Mouse (Mus musculus) adrenal gland, postnatal 10 days (tissue): ENCODE data around the gene Vcp. TPM values are rescaled to one million over a fixed set of nuclear protein-coding genes. Genes with fewer than 3 reads are reported as not detected.

Source experiments
- DNase-seq: peaks from one replicate; pipeline ENCODE4 v3.0.0; 2021; ENCODE audit warnings: mixed read lengths
- long read RNA-seq, 2 experiments: library from polyadenylated mRNA; stranded (forward); transcript quantifications; one replicate each; pipeline ENCODE4 v2.0.0; 2021
- total RNA-seq, 2 experiments: library from RNA; stranded (reverse); gene quantifications; 2 replicates each; pipeline ENCODE4 v1.2.3; 2021

Vcp gene
- total RNA-seq, result 100 to 1,000 TPM; 238 to 252 TPM
- long read RNA-seq, experiment 1, transcript Vcp-201 (17 exons, 3,316 nt), result major isoform, 527 of 589 reads
- long read RNA-seq, experiment 1, partial matches to known transcripts, result 38 of 589 reads
- long read RNA-seq, experiment 1, other reads (novel, unspliced or antisense), result 24 of 589 reads
- long read RNA-seq, experiment 2, transcript Vcp-201 (17 exons, 3,316 nt), result major isoform, 235 of 268 reads
- long read RNA-seq, experiment 2, partial matches to known transcripts, result 24 of 268 reads
- long read RNA-seq, experiment 2, other reads (novel, unspliced or antisense), result 9 of 268 reads

DNA sequence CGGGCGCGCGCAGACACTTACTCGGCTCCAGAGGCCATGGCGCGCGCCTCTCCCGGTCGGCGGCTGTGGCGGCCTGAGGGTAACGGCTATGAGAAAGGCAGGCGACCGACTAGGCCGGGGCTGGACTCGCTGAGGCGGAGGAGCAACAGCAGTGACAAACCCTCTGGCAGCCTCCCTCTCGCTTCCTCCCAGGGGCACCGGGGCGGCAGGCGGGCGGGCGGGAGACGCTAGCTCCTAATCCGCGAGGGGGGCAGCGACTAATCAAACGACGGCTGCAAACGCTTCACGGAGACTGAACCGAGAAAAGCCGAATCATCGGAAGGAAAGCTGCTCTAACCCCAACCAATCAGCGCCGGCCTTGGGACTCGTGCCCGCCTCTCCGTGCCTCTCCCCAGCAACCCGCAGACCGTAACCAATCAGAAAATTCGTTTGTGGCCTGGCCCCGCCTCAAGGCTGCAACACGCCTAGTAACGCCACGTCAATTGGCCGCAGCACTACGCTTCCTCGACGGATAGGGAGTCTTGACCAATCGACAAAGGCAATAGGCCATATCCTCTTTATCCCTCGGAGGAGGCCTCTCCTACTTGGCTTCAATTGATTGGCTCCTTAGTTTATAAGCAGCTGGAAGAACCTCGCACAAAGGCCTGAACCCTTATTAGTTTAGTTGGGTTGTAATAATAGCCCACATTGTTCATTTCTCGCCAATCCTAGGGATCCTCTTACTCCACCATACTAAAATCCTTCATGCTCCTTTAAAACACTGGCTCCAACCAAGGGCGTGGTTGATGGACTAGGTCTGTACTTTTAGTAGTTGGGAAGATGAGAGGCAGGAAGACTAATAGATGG is at the start of gene Vcp:
Vcp (minus strand) TSS at position 367 of the 846 bp plus-strand sequence.
- peak; percentile 99 for DNase-seq

DNA sequence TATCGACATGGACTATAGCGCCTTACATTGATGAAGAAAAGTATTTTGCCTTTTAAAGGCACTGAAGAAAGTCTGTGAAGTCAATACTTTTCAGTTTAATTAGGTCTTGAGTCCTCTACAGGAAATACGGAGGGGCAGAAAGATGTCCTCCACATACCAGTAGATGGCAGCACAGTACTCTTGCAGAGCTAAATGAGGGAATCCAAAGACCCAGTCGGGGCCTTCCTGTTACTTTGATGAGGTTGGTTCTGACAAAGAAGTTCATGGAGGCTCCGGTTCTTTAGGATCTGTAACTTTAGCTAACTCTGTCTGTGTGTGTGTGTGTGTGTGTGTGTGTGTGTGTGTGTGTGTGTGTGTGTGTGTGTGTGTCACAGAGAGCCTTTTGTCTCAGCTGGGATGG is 46.9 kb upstream of the Vcp start:
- peak; percentile 79 for DNase-seq

DNA sequence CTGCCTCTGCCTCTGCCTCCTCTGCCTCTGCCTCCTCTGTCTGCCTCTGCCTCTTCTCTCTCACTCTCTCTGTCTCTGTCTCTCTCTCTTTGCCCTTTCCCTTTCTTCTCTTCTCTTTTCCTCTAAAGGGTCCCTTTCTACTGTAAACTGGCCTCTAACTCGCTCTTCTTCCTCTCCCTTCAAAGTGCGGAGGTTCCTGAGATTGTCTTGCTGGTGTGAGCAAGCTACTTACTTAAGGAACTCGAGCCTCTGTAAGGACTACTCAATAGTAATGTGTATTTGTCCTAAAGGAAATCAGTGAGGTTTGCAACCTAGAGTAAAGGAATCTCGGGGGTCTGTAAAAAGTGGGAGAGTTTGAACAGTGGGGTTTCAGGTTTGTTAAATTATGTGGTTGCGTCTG is 46.3 kb upstream of the Vcp start:
- no peak for DNase-seq

DNA sequence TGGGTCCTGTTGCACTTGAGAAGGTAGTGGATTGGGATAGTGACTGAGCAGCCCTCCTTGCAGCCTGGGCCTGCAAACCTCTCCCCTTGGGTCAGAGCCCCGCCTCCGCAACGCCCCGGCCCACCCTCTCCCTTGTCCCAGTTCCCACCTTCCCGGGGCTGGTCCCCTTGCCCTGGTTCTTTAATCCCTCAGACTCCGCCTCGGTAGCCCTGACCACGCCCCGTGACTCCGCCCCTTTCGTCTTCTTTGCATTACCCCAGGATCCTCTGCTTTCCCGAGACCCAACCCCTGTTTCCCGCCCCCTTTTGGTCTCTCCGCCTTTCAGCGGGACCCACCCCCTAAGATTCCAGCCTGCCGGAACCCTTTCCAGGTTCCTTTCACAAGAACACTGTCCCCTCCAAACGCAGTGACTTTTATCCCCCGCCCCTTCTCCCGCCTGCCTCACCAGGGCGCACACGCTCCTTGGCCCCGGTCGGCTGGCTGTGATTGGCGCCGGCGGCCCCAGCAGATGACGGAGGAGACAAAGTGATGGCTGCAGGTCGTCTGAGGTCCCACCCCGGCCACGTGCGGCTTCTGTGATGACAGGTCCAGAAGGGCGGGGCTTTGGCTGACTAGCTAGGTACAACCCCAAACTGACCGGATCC is 45.5 kb upstream of the Vcp start, which contains the start of gene Fam214b:
Fam214b (minus strand) TSS at position 562 of the 644 bp plus-strand sequence.
- peak; percentile 99 for DNase-seq

DNA sequence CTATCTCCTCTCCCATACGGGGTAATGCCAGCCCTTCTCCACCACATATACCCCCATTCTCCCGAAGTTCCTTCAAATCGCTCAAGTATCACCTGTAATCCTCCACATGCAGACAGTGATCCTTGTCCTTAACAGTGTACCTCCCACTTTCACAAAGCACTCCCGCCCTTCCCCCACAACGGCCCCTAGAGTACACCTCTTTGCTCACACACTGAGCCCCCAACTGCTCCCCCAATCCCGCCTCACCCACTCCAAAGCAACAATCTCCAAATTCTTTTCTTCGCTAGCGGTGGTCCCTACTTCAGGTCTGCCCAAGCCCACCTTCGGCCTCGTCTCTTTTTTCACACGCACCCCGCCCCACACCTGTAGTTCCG is 45.0 kb upstream of the Vcp start:
- DNase-seq, result no peak

DNA sequence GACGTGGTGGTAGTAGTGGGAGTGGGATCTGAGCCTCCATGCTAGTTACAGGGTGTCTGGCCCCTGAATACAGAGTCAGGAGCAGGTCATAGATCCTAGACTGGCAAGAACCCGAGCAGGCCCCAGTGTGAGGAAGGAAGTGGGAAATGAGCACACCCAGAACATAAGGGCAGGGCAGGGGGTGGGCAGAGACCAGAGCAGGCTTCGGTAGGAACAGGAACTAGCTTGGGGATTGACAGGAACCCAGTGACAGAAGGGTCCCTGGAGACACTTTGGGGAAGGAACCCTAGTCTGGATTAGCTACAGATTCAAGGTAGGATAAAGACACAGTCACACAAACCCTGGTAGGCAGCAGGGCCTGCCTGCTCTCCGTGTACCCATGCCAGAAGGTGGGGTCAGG is 44.4 kb upstream of the Vcp start:
- peak; percentile 42 for DNase-seq

DNA sequence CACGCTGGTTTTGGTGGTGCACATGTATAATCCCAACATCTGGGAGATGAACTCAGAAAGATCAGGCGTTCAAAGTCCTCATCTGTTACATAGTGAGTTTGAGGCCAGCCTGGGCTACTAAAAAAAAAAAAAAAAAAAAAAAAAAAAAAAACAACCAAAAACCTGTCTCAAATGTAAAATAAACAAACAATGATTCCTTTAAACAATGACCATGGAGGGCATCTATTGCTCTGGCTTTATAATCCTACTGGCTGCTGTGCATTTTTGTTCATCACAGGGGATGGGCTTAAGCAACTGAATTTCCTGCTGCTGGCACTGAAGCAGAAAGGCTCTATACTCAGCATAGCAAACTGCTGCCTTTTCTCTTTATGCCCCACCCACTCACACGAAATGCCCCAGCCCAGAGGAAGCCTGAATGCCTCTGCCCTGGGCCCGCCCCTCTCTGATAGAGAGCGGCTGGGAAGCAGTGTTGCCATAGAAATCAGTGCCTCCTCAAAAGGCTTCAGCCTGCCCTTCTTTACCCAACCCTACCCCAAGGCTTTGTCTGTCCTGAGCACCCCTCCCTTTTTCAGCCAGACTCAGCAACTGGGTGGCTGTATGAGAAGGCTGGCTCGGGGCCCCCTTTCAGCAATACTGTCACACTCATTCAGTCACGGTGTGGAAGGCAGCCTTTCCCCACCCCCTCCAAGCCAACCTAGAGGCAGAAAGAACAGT is 43.5 kb upstream of the Vcp start:
- DNase-seq, result peak; percentile 78

DNA sequence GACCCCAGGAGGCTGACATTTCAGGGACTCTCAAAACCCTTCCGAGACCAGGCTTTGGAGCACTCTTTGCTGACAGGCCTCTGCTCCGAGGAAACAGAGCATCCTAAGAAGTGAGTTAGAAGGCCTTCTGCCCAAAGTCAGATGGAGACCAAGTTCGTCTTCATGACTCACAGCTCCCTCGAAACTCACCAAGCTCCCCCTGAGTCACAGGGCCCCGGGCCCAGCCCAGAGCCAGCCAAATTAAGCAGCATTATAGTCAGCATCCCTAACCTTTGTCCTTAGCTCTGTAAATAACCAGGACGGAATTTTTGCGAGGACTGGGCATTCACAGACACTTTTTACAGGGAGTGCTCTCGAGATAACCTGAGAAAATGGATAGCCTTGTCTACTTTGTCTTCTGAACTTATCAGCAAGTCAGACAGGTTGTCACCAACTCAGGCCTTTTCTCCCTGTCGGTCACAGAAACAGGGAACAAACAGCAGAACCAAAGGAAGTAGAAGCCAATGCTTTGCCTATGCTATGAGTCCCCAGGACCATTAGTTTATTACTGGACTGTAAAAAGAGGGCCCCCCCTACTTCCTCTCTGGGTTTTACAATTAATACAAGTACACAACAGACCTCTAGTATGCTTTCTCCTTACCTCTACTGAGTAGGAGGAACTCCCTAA is 40.7 kb upstream of the Vcp start:
- DNase-seq, result no peak

DNA sequence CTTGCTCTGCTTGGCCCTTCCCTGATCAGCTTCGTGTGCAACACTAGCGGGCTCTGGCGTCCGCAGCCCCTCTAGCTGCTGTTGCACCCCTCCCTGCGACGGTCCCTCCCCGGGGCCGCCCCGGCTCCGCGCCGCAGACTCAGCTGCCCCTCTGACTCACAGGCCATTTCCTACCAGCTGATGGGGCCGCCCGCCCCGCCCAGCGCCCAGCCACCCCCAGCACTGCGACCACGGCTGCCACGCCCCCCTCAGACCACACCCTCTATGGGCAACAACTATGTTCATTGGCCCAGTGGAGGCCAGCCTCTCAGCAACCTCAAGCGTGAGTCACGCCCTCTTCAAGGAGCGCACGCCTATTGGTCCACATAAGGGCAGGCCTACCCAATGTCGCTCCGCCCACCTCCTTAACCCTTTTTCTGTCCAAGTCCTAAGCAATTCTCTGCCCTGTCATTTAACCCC is 39.8 kb upstream of the Vcp start:
- DNase-seq, result peak; percentile 98

DNA sequence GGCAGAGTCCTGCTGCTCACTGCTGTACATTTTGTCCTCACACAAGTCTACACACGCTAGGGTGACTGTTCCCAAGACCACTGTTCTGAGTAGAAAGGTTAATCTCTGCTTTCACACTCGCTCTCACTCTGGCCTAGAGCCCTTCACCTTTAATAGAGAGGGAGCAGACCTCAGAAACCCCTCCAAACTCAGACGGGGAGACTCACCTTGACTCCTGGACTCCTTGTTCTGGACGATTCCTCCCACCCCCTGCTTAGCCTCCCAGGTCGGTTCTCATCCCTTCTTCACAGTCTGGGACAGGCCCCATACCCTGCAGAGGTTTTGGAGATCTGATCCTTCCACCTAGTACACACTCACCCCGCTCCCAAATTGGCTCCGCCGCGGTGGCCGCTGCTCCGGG is 39.3 kb upstream of the Vcp start:
- no peak for DNase-seq

DNA sequence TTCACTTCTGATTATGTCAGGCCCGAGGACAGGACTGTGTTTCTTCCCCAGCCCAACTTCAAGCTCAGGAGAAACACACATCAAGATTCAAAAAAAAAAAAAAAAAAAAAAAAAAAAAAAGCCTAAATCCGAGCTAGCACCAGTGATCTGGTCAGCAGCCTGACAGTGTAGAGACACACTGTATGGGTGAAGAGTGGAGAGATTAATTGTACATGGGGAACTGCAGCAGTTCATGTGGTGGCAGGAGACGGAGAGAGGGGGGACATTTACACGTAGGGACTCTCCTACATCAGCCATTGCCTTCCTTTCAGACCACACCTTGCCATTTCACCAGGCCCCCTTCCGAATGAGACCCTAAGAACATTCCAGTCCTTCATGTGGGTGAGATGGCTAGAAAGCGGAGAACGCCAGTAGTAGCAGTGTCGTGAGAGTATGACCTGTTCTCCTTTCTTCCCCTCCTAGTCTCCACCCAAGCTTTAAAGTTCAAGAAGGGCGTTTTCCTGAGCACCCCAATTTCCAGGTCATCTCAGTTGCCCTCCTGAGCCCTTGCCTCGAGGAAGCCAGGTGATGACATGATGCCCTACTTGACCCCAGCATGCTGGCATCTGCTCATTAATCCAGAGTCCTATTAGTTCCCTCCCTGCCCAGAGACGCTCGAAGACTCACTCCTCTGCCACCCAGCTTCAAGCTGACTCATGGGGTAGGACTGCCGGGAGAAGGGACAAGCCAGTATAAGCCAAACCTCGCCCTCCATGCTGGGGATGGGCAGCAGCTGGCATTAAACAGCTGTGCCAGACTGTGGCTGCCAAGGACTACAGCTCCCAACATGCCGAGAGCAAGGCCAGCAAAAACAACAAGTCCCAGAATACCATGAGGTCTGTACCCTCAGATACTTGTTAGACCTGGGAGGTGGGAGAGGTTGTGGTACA is 38.5 kb upstream of the Vcp start:
- DNase-seq, result peak; percentile 84

DNA sequence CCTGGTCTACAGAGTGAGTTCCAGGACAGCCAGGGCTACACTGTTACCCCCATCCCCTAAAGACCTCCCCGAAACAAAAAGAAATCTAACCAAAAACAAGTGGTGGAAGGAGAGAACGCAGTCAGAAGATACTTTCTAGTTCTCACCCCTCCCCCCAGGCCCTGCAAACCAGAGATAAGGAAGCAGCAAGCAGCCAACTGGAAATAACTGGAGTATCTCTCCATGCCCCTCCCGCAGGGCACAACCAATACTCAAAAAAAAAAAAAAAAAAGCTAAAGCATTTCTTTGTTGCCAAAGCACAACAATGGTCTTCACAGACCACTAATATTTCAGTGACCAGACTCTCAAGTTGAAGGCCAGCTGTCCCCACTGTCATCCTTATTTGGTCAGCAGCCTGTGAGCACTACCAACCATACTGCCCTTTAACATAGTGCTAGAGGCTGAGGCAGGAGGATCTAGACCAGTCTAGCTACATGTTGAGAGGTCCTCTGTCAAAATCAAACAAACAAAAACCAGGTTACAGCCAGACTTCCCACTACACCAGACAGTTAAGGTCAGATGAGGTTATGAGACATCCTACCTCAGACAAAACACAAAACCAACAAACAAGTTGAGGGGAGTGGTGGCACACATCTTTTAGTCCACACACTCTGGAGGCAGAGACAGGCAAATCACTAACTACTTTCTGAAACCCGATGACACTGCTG is 37.7 kb upstream of the Vcp start:
- no peak for DNase-seq

DNA sequence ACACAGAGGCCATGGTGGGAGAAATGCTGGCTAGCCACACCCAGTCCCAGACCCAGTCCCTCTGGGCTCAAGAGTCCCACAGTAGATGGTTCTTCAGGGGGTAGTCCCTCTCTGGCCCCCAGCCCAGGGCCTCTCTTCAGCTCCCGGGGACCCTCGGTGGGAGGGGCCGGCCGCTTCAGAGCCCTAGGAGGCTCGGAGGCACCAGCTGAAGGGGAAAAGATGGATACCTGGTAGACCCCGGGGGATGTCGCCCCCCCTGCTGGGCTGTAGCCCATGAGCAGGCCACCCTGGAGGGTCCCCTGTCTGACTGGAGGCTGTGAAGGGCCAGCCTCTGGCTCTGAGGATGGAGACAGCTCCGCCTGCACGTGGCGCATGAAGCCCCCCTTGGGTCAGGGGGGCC is 36.0 kb upstream of the Vcp start:
- no peak for DNase-seq

DNA sequence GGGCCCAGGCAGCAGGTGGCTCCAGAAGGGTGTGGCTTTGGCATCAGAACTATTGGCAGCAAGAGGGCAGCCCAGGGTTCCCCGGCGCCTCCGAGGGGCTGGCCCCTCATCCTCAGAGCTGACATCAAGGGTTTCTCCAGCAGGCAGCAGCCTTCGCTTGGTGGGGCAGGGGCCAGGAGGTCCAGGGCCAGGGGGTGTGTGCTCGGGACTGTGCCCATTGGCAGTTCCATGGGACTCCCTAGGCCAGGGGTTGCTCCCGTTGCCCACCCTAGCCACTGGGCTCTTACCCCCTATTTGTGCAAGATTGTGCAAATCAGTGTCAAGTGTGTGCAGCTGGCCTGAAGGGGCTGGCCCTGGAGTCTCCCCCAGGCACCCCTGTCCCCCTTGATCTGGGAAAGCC is 35.5 kb upstream of the Vcp start:
- no peak for DNase-seq

DNA sequence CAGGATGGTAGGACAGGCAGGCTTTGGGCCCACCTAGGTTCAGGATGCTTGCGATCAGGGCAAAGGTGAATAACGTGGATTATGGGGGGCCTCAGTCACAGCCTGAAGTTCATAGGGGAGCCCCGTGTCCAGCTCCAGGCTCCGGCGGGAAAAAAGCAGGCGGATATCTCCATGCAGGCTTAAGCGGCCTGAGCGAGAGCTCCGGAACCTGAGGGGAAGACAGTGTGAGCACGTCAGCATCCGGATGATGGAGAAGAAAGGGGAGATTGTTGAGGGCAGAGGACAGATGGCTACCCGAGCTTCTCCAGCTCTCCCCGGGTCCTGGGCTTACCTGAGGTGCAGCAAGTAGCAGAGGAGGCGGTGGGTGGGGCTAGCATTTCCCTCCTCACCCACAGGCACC is 33.2 kb upstream of the Vcp start:
- no peak for DNase-seq

DNA sequence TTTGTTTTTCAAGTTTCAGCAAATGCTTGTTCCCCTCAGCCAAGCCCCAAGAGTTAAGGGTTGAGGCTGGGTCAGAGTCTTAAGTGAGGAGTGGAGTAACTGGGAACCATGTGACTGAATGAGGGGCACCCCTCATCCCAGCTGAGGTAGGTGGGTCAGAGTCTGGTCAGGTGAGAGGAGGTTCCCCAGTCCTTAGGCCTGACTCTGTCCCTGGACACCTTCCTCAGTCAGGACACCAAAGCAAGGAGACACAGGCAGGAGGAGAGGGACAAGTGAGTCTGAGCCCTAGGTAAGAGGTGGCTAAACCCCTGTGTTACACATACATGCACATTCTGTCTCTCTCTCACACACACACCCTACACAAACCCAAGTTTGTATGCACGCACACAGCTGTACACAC is 32.2 kb upstream of the Vcp start:
- DNase-seq, result no peak

DNA sequence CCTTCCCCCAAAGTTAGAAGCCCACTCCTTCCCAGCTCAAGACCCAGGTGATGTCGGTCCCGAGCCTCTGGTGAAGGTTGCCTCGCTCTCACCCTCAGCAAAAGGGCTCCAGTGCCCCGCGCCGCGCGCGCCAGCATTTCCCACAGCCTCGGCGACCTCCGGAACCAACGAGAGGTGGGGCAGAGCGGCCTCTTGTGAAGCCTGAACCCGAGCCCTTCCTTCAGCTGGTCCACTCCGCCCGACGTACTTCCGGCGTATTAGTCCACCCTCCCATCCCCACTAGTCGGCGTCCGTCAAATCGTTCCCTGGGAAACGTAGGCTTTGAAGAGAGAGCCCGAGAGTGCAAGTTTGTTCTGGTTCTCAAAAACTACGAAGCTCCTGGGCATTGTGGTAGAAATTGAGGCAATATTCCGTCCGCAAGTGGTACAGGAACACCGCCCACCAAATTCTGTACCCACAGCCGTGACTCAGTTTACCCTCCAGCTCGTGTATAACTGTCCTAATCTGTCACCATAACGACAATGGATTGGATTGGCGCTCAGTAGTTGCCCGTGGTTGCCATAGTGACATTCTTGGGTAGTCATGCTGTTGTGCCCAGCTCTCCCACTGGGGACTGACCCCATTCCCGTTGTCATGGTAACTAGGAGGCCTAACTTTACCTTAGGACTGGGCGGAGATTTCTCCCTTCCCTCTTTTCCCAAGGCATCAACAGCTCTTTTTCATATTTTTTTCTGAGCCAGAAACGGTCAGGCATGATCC is 31.1 kb upstream of the Vcp start, which contains the start of gene Stoml2:
Stoml2 (minus strand) TSS at position 474 of the 759 bp plus-strand sequence.
- DNase-seq, result peak; percentile 94

DNA sequence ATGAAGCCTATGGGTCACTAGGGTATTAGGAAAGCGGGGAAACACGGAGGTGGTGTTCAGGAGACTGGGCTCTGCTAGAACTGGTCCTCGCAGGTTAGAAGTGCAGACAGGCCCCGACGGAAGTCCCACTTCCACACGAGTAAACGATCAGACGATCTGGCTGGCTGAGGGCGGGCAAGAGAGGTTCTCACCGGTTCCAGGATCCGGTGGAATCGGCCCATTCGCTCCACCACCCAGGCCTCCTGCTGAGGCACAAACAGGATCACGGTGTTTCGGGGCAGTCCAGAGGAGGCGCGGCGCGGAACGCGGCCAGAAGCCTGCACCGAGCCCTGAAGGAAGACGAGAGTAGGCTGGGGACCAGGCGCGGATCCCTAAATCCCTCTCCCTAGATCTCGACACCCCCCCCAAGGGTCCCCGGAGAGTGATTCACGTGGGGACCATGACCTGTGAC is 30.5 kb upstream of the Vcp start:
- no peak for DNase-seq

DNA sequence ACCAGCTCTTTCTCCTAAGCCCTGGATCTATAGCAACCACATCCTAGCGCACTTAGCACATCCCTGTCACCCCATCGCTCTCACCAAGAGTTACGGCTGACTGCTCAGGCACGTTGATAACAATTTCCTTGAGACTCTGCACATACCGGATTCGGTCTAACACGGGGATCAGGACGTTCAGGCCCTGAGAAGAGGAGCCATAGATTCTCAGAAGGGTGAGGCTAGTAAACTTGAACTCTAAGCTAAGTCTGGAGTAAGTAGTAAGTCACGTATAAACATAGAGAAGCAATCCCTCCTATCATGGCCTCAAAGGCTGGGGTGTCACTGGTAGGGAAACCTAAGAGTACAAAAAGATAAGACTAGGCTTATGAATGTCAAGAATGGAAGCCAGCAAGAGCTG is 30.0 kb upstream of the Vcp start:
- DNase-seq, result no peak
